Mouse (Mus musculus) heart, embryonic 10.5 days (tissue): ENCODE results near the gene Lrrc2. TPM values are rescaled to one million over a fixed set of nuclear protein-coding genes. Genes with fewer than 3 reads are reported as not detected.

ENCODE experiments used
- DNase-seq: peaks from one replicate; pipeline ENCODE4 v3.0.0-alpha.2; 2017; ENCODE audit warnings: low spot score
- H3K27ac ChIP-seq: fragments of 300-500 bp; sonication (generic); 2 replicates; pipeline ENCODE4 v1.5.1; 2016; ENCODE audit warnings: mild to moderate bottlenecking
- H3K27me3 ChIP-seq: fragments of 300-500 bp; sonication (generic); 2 replicates; pipeline ENCODE4 v1.6.1; 2016; ENCODE audit warnings: mild to moderate bottlenecking; ENCODE audit not compliant: poor library complexity, insufficient read depth, severe bottlenecking
- H3K36me3 ChIP-seq: fragments of 300-500 bp; sonication (generic); 2 replicates; pipeline ENCODE4 v1.6.1; 2016; ENCODE audit warnings: mild to moderate bottlenecking, moderate library complexity
- H3K4me1 ChIP-seq: fragments of 300-500 bp; sonication (generic); 2 replicates; pipeline ENCODE4 v1.6.1; 2016; ENCODE audit warnings: mild to moderate bottlenecking
- H3K4me3 ChIP-seq: fragments of 300-500 bp; sonication (generic); 2 replicates; pipeline ENCODE4 v1.5.1; 2016; ENCODE audit warnings: mild to moderate bottlenecking, moderate library complexity
- H3K9me3 ChIP-seq: fragments of 300-500 bp; sonication (generic); 2 replicates; pipeline ENCODE4 v1.6.1; 2016; ENCODE audit warnings: mild to moderate bottlenecking, moderate library complexity
- WGBS: fragments of 180-500 bp; shearing (Covaris S2); methylation state at CpG from one replicate; pipeline ENCODE4 v1.1.7; 2016; 5-methylcytosine and 5-hydroxymethylcytosine counted together
- microRNA-seq: library from miRNA; unstranded; fragments of <30 nt; microRNA quantifications from one replicate; pipeline ENCODE4, GENCODE M21; 2017
- polyA plus RNA-seq: library from polyadenylated mRNA; unstranded; fragments of >200 nt; fragmentation: Nextera tagmentation; extraction: Ambion mirVana; gene quantifications from 2 replicates; pipeline ENCODE4 v1.2.1, GENCODE M21; 2016

Lrrc2 gene
- polyA plus RNA-seq, 1 experiment from 2014 or later, result 0.68 TPM

GRCm38 (mm10) chr9:110999856-111000255, 48.5 kb downstream of the Lrrc2 start:
- Histone ChIP-seq H3K27ac (no peak overlapping the region), H3K4me3 (no peak overlapping the region), H3K4me1 (peaks cover 8% of the 10 kb centered on the region; the same call in 1 of the 2 replicates), H3K36me3 (no peaks in the 10 kb centered on the region), H3K27me3 (no peaks in the 10 kb centered on the region), H3K9me3 (no peaks in the 10 kb centered on the region)
- no peak for DNase-seq
- WGBS, result 68% methylated on average over 10 of the region's 10 CpGs

GRCm38 (mm10) chr9:111001621-111002020, 50.3 kb downstream of the Lrrc2 start:
- H3K4me3 ChIP-seq, result no peak overlapping the region
- H3K9me3 ChIP-seq, result no peaks in the 10 kb centered on the region
- no peak for DNase-seq
- H3K4me1 ChIP-seq, result peaks cover 7% of the 10 kb centered on the region; the same call in 1 of the 2 replicates
- no peaks in the 10 kb centered on the region for H3K27me3 ChIP-seq
- WGBS, result 76% methylated on average over 12 of the region's 12 CpGs
- no peaks in the 10 kb centered on the region for H3K36me3 ChIP-seq
- H3K27ac ChIP-seq, result no peak overlapping the region

- Histone ChIP-seq H3K4me1 (peaks cover 7% of the 10 kb centered on the region; the same call in 1 of the 2 replicates), H3K27ac (no peak overlapping the region), H3K27me3 (no peaks in the 10 kb centered on the region), H3K9me3 (no peaks in the 10 kb centered on the region), H3K36me3 (no peaks in the 10 kb centered on the region), H3K4me3 (no peak overlapping the region)
- WGBS, result 90% methylated on average over 9 of the region's 9 CpGs
- DNase-seq, result no peak
Observed at GRCm38 (mm10) chr9:111003279-111003678, 51.9 kb downstream of the Lrrc2 start.

GRCm38 (mm10) chr9:111006544-111006943, 55.2 kb downstream of the Lrrc2 start:
- Histone ChIP-seq H3K4me1 (no peaks in the 10 kb centered on the region), H3K36me3 (no peaks in the 10 kb centered on the region), H3K9me3 (no peaks in the 10 kb centered on the region), H3K27me3 (no peaks in the 10 kb centered on the region), H3K27ac (no peak overlapping the region), H3K4me3 (no peak overlapping the region)
- DNase-seq, result no peak
- WGBS, result 76% methylated on average over 2 of the region's 2 CpGs

GRCm38 (mm10) chr9:111009763-111010162, 58.4 kb downstream of the Lrrc2 start:
- H3K4me3 ChIP-seq, result no peak overlapping the region
- no peak for DNase-seq
- peaks cover 15% of the 10 kb centered on the region for H3K4me1 ChIP-seq
- no peaks in the 10 kb centered on the region for H3K9me3 ChIP-seq
- WGBS, result 72% methylated on average over 3 of the region's 3 CpGs
- no peaks in the 10 kb centered on the region for H3K36me3 ChIP-seq
- no peak overlapping the region for H3K27ac ChIP-seq
- no peaks in the 10 kb centered on the region for H3K27me3 ChIP-seq

GRCm38 (mm10) chr9:111011550-111011949, 60.2 kb downstream of the Lrrc2 start:
- 78% methylated on average over 9 of the region's 9 CpGs for WGBS
- Histone ChIP-seq H3K27ac (no peak overlapping the region), H3K4me3 (no peak overlapping the region)

GRCm38 (mm10) chr9:111012041-111012440, 60.7 kb downstream of the Lrrc2 start:
- Histone ChIP-seq H3K27ac (no peak overlapping the region), H3K27me3 (no peaks in the 10 kb centered on the region), H3K9me3 (no peaks in the 10 kb centered on the region), H3K4me3 (no peak overlapping the region), H3K36me3 (no peaks in the 10 kb centered on the region), H3K4me1 (peaks cover 15% of the 10 kb centered on the region)
- WGBS, result 76% methylated on average over 3 of the region's 3 CpGs
- DNase-seq, result no peak

More at GRCm38 (mm10) chr9:111011550-111011949, 60.2 kb downstream of the Lrrc2 start:
- Histone ChIP-seq H3K27me3 (no peaks in the 10 kb centered on the region), H3K9me3 (no peaks in the 10 kb centered on the region), H3K36me3 (no peaks in the 10 kb centered on the region), H3K4me1 (peaks cover 15% of the 10 kb centered on the region)
- DNase-seq, result no peak

GRCm38 (mm10) chr9:111015658-111016057, 64.3 kb downstream of the Lrrc2 start:
- 80% methylated on average over 4 of the region's 4 CpGs for WGBS
- no peak for DNase-seq

GRCm38 (mm10) chr9:111019022-111019421, 67.7 kb downstream of the Lrrc2 start, which contains the start of gene Ltf:
Gene Ltf (plus strand): TSS chr9:111019271.
- Histone ChIP-seq H3K27me3 (no peaks in the 10 kb centered on the region), H3K9me3 (no peaks in the 10 kb centered on the region), H3K4me3 (no peak within 1 kb of the TSS), H3K36me3 (no peaks in the 10 kb centered on the region), H3K27ac (peak within 1 kb of the TSS; percentile 52; the same call in 1 of the 2 replicates), H3K4me1 (0 out of 2 replicates have a peak, but pooled peaks cover 6% of the 10 kb centered on the region)
- 63% methylated on average over 5 of the region's 5 CpGs for WGBS
- no peak for DNase-seq

More at GRCm38 (mm10) chr9:111015658-111016057, 64.3 kb downstream of the Lrrc2 start:
- Histone ChIP-seq H3K4me3 (no peak overlapping the region), H3K4me1 (peaks cover 21% of the 10 kb centered on the region), H3K36me3 (no peaks in the 10 kb centered on the region), H3K27me3 (no peaks in the 10 kb centered on the region), H3K27ac (no peak overlapping the region), H3K9me3 (no peaks in the 10 kb centered on the region)

GRCm38 (mm10) chr9:111026791-111027190, 75.4 kb downstream of the Lrrc2 start:
- H3K4me3 ChIP-seq, result no peak overlapping the region
- no peaks in the 10 kb centered on the region for H3K4me1 ChIP-seq
- DNase-seq, result no peak
- H3K27me3 ChIP-seq, result no peaks in the 10 kb centered on the region
- H3K27ac ChIP-seq, result no peak overlapping the region
- H3K9me3 ChIP-seq, result no peaks in the 10 kb centered on the region
- no peaks in the 10 kb centered on the region for H3K36me3 ChIP-seq
- 79% methylated on average over 10 of the region's 10 CpGs for WGBS

Small RNA genes within 50 kb of the gene (microRNA-seq; reads per million reads assigned to microRNA genes)
- not detected for gene Gm24269

Other genes with a start within 250 kb of the Lrrc2 start
- 1,835 and 3,713 TPM in 2 replicates for gene Myl3, start 209.7 kb upstream of the Lrrc2 start, polyA plus RNA-seq
- 41.3 and 49.7 TPM in 2 replicates for gene Pth1r, start 204.4 kb upstream of the Lrrc2 start, polyA plus RNA-seq
- not detected in 2 replicates for gene Prss42, start 153.4 kb upstream of the Lrrc2 start, polyA plus RNA-seq
- 0.32 TPM in 1 of 2 replicates, not detected in the other for gene Prss44, start 137.6 kb upstream of the Lrrc2 start, polyA plus RNA-seq
- gene Prss43, start 124.9 kb upstream of the Lrrc2 start, polyA plus RNA-seq, result not detected in 2 replicates
- 0.10 TPM in 1 of 2 replicates, not detected in the other for gene Prss45, start 117.0 kb upstream of the Lrrc2 start, polyA plus RNA-seq
- not detected in 2 replicates for gene Prss46, start 107.0 kb upstream of the Lrrc2 start, polyA plus RNA-seq
- 0.43 and 0.45 TPM in 2 replicates for gene Prss50, start 93.6 kb upstream of the Lrrc2 start, polyA plus RNA-seq
- gene Als2cl, start 71.7 kb upstream of the Lrrc2 start, polyA plus RNA-seq, result 0.91 and 1.6 TPM in 2 replicates
- 0.17 and 0.68 TPM in 2 replicates for gene Tmie, start 71.4 kb upstream of the Lrrc2 start, polyA plus RNA-seq
- not detected in 2 replicates for gene Fam240a, start 34.7 kb upstream of the Lrrc2 start, polyA plus RNA-seq
- gene Tdgf1, start 5.4 kb upstream of the Lrrc2 start, polyA plus RNA-seq, result 0.51 and 1.3 TPM in 2 replicates
- 0.15 TPM in 1 of 2 replicates, not detected in the other for gene Rtp3, start 39.0 kb downstream of the Lrrc2 start, polyA plus RNA-seq
- gene Ltf, start 67.7 kb downstream of the Lrrc2 start, polyA plus RNA-seq, result 0.40 TPM in 1 of 2 replicates, not detected in the other
- 2.6 and 3.0 TPM in 2 replicates for gene Ccrl2, start 106.0 kb downstream of the Lrrc2 start, polyA plus RNA-seq
- gene Lrrfip2, start 166.0 kb downstream of the Lrrc2 start, polyA plus RNA-seq, result 50.9 and 51.3 TPM in 2 replicates